8 mouse cellular contexts compared by ENCODE assay signal in genomic region chr2:52763040-52763736, GRCm38 (mm10). TPM values are rescaled to one million over a fixed set of nuclear protein-coding genes. Genes with fewer than 3 reads are reported as not detected.
DNase-seq lines count a peak whose midpoint lies in the region; ATAC-seq and TF ChIP-seq lines count a peak whose summit lies in the region.

No protein-coding gene starts in this region.

- peak overlapping the region; percentile 69; the same call in 1 of the 2 replicates for H3K27ac ChIP-seq in embryonic facial prominence, embryonic 15.5 days (replicated peaks)
- no peak overlapping the region for H3K27ac ChIP-seq in heart, embryonic 12.5 days (ENCODE audit: poor library complexity, severe bottlenecking)
- no peak overlapping the region for H3K27ac ChIP-seq in kidney, embryonic 16.5 days (ENCODE audit: low read length)
- H3K27ac ChIP-seq in liver, embryonic 11.5 days (ENCODE audit: low read depth, low read length): no peak overlapping the region

- 4% methylated on average over 12 of the region's 12 CpGs for WGBS in embryonic facial prominence, embryonic 15.5 days
- 14% methylated on average over 12 of the region's 12 CpGs for WGBS in heart, embryonic 12.5 days
- WGBS in kidney, embryonic 16.5 days: 11% methylated on average over 12 of the region's 12 CpGs
- WGBS in liver, embryonic 11.5 days: 22% methylated on average over 12 of the region's 12 CpGs

- no peak for TF ChIP-seq POLR2A in myocyte (IDR thresholded peaks at IDR 0.05; ENCODE audit: insufficient read length, low read depth)

- H3K4me1 ChIP-seq in embryonic facial prominence, embryonic 15.5 days: peaks cover 5% of the 10 kb centered on the region; the same call in 1 of the 2 replicates
- no peaks in the 10 kb centered on the region for H3K4me1 ChIP-seq in heart, embryonic 12.5 days (replicated peaks)
- H3K4me1 ChIP-seq in kidney, embryonic 16.5 days (ENCODE audit: insufficient read depth, low read length): 0 out of 2 replicates have a peak, but pooled peaks cover 2% of the 10 kb centered on the region
- H3K4me1 ChIP-seq in liver, embryonic 11.5 days (replicated peaks; ENCODE audit: control insufficient read depth, insufficient read depth, low read length): no peaks in the 10 kb centered on the region

- no peaks in the 10 kb centered on the region for H3K9me3 ChIP-seq in embryonic facial prominence, embryonic 15.5 days (replicated peaks)
- no peaks in the 10 kb centered on the region for H3K9me3 ChIP-seq in heart, embryonic 12.5 days (replicated peaks)
- H3K9me3 ChIP-seq in kidney, embryonic 16.5 days (ENCODE audit: low read length): 0 out of 2 replicates have a peak, but pooled peaks cover 4% of the 10 kb centered on the region
- H3K9me3 ChIP-seq in liver, embryonic 11.5 days (ENCODE audit: control insufficient read depth, low read length): no peaks in the 10 kb centered on the region

- H3ac ChIP-seq in myocyte (ENCODE audit: control insufficient read depth, insufficient read length): no peak overlapping the region

- H3K4me2 ChIP-seq in embryonic facial prominence, embryonic 15.5 days (replicated peaks): peak overlapping the region; percentile 53
- peak overlapping the region; percentile 52 for H3K4me2 ChIP-seq in heart, embryonic 12.5 days
- peak overlapping the region; percentile 58 for H3K4me2 ChIP-seq in kidney, embryonic 16.5 days (replicated peaks; ENCODE audit: low read depth, low read length)
- H3K4me2 ChIP-seq in liver, embryonic 11.5 days: peak overlapping the region; percentile 55
- peak overlapping the region; percentile 34 for H3K4me2 ChIP-seq in myocyte (ENCODE audit: low read depth)

- H3K4me3 ChIP-seq in embryonic facial prominence, embryonic 15.5 days (replicated peaks): peak overlapping the region; percentile 30
- H3K4me3 ChIP-seq in heart, embryonic 12.5 days: peak overlapping the region; percentile 8; the same call in 1 of the 2 replicates
- H3K4me3 ChIP-seq in kidney, embryonic 16.5 days (ENCODE audit: low read length): peak overlapping the region; percentile 36
- H3K4me3 ChIP-seq in liver, embryonic 11.5 days (ENCODE audit: low read depth, low read length): no peak overlapping the region
- no peak overlapping the region for H3K4me3 ChIP-seq in myocyte

- no peaks in the 10 kb centered on the region for H3K36me3 ChIP-seq in embryonic facial prominence, embryonic 15.5 days
- H3K36me3 ChIP-seq in heart, embryonic 12.5 days: no peaks in the 10 kb centered on the region
- H3K36me3 ChIP-seq in kidney, embryonic 16.5 days (ENCODE audit: insufficient read depth, low read length): no peaks in the 10 kb centered on the region
- no peaks in the 10 kb centered on the region for H3K36me3 ChIP-seq in liver, embryonic 11.5 days (ENCODE audit: control insufficient read depth, insufficient read depth, low read length)
- no peaks in the 10 kb centered on the region for H3K36me3 ChIP-seq in myocyte (ENCODE audit: control insufficient read depth, insufficient read depth)
- H3K36me3 ChIP-seq in splenic B cell, adult 2 months (ENCODE audit: control insufficient read depth, insufficient read depth, low read length, poor library complexity, severe bottlenecking): no peaks in the 10 kb centered on the region

- H3K79me2 ChIP-seq in myocyte (ENCODE audit: control insufficient read depth, insufficient read depth): no peaks in the 10 kb centered on the region

- peak; percentile 76; the same call in 1 of the 2 replicates for ATAC-seq in embryonic facial prominence, embryonic 15.5 days (ENCODE audit: insufficient number of reproducible peaks, low FRiP score, low TSS enrichment, low read depth)
- ATAC-seq in heart, embryonic 12.5 days (ENCODE audit: insufficient number of reproducible peaks, low FRiP score): no peak
- peak; percentile 67 for ATAC-seq in kidney, embryonic 16.5 days (ENCODE audit: low FRiP score, low TSS enrichment)
- peak; percentile 29; the same call in 1 of the 2 replicates for ATAC-seq in liver, embryonic 11.5 days (replicated peaks; ENCODE audit: low FRiP score)

- no peaks in the 10 kb centered on the region for H3K27me3 ChIP-seq in embryonic facial prominence, embryonic 15.5 days
- no peaks in the 10 kb centered on the region for H3K27me3 ChIP-seq in heart, embryonic 12.5 days (replicated peaks)
- no peaks in the 10 kb centered on the region for H3K27me3 ChIP-seq in kidney, embryonic 16.5 days (ENCODE audit: insufficient read depth, low read length)
- H3K27me3 ChIP-seq in liver, embryonic 11.5 days (replicated peaks; ENCODE audit: control insufficient read depth, insufficient read depth, low read length): no peaks in the 10 kb centered on the region
- H3K27me3 ChIP-seq in myocyte (ENCODE audit: control insufficient read depth, insufficient read depth, insufficient read length): no peaks in the 10 kb centered on the region
- H3K27me3 ChIP-seq in splenic B cell, adult 2 months (ENCODE audit: control insufficient read depth, insufficient read depth, low read length, poor library complexity, severe bottlenecking): no peaks in the 10 kb centered on the region

- H3K9ac ChIP-seq in embryonic facial prominence, embryonic 15.5 days: no peak overlapping the region
- no peak overlapping the region for H3K9ac ChIP-seq in heart, embryonic 12.5 days
- H3K9ac ChIP-seq in kidney, embryonic 16.5 days (replicated peaks; ENCODE audit: low read length): no peak overlapping the region
- H3K9ac ChIP-seq in liver, embryonic 11.5 days (ENCODE audit: low read depth, low read length): no peak overlapping the region

- DNase-seq in 3T3-L1 (ENCODE audit: low read depth, low spot score): peak; percentile 92
- DNase-seq in adrenal gland, postnatal 36 days: peak; percentile 84 to 85
- peak; percentile 75 for DNase-seq in liver, embryonic 11.5 days (ENCODE audit: low spot score)
- DNase-seq in splenic B cell, adult 2 months (ENCODE audit: low read depth, low spot score): peak; percentile 78

TF ChIP-seq in myocyte, 11 proteins besides CTCF, POLR2A, EP300 and RAD21:
- TF ChIP-seq CEBPB (IDR thresholded peaks at IDR 0.05; ENCODE audit: insufficient read depth, poor library complexity, severe bottlenecking) (no peak), USF1 (IDR thresholded peaks at IDR 0.05; ENCODE audit: low read depth) (peak; percentile 71)

RNA-seq across cellular contexts. Expression of gene Stam2, which starts 21.1 kb away (rescaled TPM):
- 10 to 100 TPM; 34.5 to 42.8 TPM for total RNA-seq in adrenal gland, postnatal 36 days (2021)
- 32.3 and 32.8 TPM in 2 replicates for polyA plus RNA-seq in embryonic facial prominence, embryonic 15.5 days (2015; fragmentation: Nextera tagmentation; extraction: Ambion mirVana)
- 32.6 and 33.1 TPM in 2 replicates for polyA plus RNA-seq in heart, embryonic 12.5 days (2016; fragmentation: Nextera tagmentation; extraction: Ambion mirVana)
- polyA plus RNA-seq in kidney, embryonic 16.5 days (2015; fragmentation: Nextera tagmentation; extraction: Ambion mirVana): 37.3 and 39.7 TPM in 2 replicates
- polyA plus RNA-seq in liver, embryonic 11.5 days (2014; fragmentation: Nextera tagmentation; extraction: Ambion mirVana): 22.2 and 25.5 TPM in 2 replicates
- polyA plus RNA-seq in myocyte (2012; fragmentation: generic; extraction: Trizol): 20.1 TPM

Comparison
In these comparisons a context has a peak if more than half of its experiments do, and no peak if none do; other contexts are left out.
1. H3K4me3 ChIP-seq: peak in embryonic facial prominence, embryonic 15.5 days (single experiment), heart, embryonic 12.5 days (single experiment) and kidney, embryonic 16.5 days (single experiment); none in liver, embryonic 11.5 days (single experiment) and myocyte (single experiment).
2. Peak in every context shown above with its lines, with median percentiles within 50 percentile points of each other: DNase-seq and H3K4me2 ChIP-seq.